Mouse (Mus musculus): ENCODE data around the gene Gsta2. TPM values are rescaled to one million over a fixed set of nuclear protein-coding genes. Genes with fewer than 3 reads are reported as not detected.
A peak's percentile ranks its signal among the peaks of the same experiment; 100 is the strongest.
"Not testable (repeated sequence)": the region's sequence is repeated elsewhere in the genome, so short reads cannot be mapped to it uniquely, and the experiment has no call there.

Gsta2 gene
- total and polyA plus RNA-seq, 3 experiments, result not detected

DNA sequence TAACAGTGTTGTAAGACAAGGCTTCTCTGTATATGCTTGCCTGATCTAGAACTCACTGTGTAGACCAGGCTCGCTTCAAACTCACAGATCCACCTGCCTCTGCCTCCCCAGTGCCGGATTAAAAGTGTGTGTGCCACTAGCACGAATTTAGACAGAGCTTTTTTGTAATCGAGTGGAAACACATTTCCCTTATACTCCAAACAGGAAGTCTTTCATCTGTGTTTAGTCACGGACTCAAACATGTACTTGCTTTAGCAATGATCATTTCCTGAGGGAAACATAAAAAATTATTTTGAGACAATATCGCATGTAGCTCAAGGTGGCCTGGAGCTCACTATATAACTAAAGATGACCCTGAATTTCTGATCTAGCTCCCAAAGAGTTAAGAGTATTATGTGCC, 7.8 kb upstream of the Gsta2 start:
- no peak for TF ChIP-seq TAL1 (conservative IDR thresholded peaks at IDR 0.05; ENCODE audit: low read depth, low read length)
- no peak for TF ChIP-seq GATA2 (IDR thresholded peaks at IDR 0.05; ENCODE audit: borderline replicate concordance, low read depth, low read length)
- no peak for TF ChIP-seq CTCF (IDR thresholded peaks at IDR 0.05; ENCODE audit: low read depth, low read length)
- TF ChIP-seq GATA1 (IDR thresholded peaks at IDR 0.05; ENCODE audit: borderline replicate concordance, low read length), result no peak
- no peak for TF ChIP-seq POLR2AphosphoS5 (IDR thresholded peaks at IDR 0.05; ENCODE audit: insufficient replicate concordance, low read depth, low read length)
- Histone ChIP-seq H3K27me3 (ENCODE audit: insufficient read depth, low read length) (peaks cover 3% of the 10 kb centered on the region; the same call in 1 of the 2 replicates), H3K9me3 (replicated peaks) (no peaks in the 10 kb centered on the region), H3K36me3 (replicated peaks) (no peaks in the 10 kb centered on the region), H3K4me3 (ENCODE audit: low read depth, low read length) (no peak overlapping the region), H3K4me1 (ENCODE audit: insufficient read depth, low read depth, low read length) (no peaks in the 10 kb centered on the region)
- DNase-seq (ENCODE audit: low spot score) (no peak), ATAC-seq (ENCODE audit: extremely low read depth, insufficient number of reproducible peaks, low FRiP score, poor library complexity, severe bottlenecking) (no peak)

DNA sequence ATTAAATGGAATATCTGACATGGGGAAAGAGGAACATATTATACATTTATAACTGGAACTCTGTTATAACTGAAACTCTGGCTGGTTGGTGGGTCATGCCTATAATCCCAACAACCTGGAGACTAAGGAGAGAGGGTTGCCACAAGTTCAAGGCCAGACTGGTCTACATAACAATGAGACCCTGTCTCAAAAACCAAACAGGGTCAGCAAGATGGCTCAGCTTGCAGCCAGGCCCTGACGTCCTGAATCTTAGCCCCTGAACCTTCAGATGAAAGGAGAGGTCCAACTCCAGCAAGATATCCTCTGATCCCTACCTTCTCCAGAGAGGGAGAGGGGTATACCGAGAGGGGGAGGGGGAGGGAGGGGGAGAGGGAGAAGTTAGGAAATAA, 4.9 kb upstream of the Gsta2 start:
- TF ChIP-seq GATA2 (IDR thresholded peaks at IDR 0.05; ENCODE audit: borderline replicate concordance, low read depth, low read length) (no peak), GATA1 (IDR thresholded peaks at IDR 0.05; ENCODE audit: borderline replicate concordance, low read length) (no peak), TAL1 (conservative IDR thresholded peaks at IDR 0.05; ENCODE audit: low read depth, low read length) (no peak), POLR2AphosphoS5 (IDR thresholded peaks at IDR 0.05; ENCODE audit: insufficient replicate concordance, low read depth, low read length) (no peak), CTCF (IDR thresholded peaks at IDR 0.05; ENCODE audit: low read depth, low read length) (no peak)
- H3K36me3 ChIP-seq (replicated peaks), result no peaks in the 10 kb centered on the region
- ATAC-seq (ENCODE audit: extremely low read depth, insufficient number of reproducible peaks, low FRiP score, poor library complexity, severe bottlenecking) (no peak), DNase-seq (ENCODE audit: low spot score) (no peak)
- H3K4me3 ChIP-seq (ENCODE audit: low read depth, low read length), result no peak overlapping the region
- H3K4me1 ChIP-seq (ENCODE audit: insufficient read depth, low read depth, low read length), result no peaks in the 10 kb centered on the region
- peaks cover 3% of the 10 kb centered on the region; the same call in 1 of the 2 replicates for H3K27me3 ChIP-seq (ENCODE audit: insufficient read depth, low read length)
- no peaks in the 10 kb centered on the region for H3K9me3 ChIP-seq (replicated peaks)

DNA sequence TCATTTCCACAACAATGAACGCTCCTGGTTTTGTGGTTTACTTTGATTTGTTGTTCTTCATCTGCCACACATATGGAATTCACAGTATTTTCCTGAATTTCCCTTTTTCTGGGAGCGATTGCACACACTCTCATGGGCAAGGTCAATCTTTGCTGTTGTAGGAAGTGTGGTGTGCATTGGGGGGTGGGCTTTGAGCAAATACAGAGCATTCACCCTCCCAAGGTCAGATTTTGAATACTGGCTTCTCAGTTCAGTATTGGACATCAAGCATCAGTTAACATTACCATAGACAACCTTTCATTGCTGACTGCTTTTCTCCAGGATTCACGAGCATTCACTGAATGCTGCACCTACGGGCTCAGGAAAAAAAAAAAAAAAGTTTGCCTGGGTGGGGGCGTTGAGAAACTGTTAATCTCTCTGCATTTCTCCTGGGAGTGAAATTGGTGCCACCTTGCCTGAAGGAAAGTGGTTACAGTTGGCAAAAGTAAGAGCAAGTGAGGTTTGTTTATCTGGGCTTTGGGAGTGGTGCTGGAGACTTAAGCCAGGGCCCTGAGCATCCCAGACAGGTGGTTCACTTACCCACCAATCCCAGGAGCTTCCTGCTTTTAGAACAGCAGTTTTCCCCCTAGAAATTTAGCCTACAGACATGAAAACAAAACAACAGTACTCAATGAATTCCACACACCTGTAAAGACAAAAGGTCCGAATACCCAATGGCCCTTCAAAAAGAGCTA, 4.3 kb upstream of the Gsta2 start:
- H3K4me1 ChIP-seq (ENCODE audit: insufficient read depth, low read depth, low read length), result no peaks in the 10 kb centered on the region
- ATAC-seq (ENCODE audit: extremely low read depth, insufficient number of reproducible peaks, low FRiP score, poor library complexity, severe bottlenecking), result no peak

DNA sequence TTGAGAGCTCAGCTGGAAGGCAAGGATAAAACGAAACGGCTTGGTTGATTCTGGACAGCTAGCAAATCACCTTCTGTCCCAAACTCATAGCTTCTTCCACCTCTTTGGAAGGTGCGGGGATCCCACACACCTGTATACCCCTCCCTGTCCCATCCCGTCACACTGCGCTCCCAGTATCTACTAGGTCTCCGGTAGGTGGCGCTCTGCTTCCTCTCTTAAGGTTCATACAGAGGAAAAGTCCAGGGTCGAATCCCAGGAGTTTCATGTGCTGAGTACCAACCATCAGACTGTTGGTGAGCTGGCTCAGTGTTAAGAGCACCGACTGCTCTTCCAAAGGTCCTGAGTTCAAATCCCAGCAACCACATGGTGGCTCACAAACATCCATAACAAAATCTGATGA, 2.5 kb upstream of the Gsta2 start:
- Histone ChIP-seq H3K4me1 (ENCODE audit: insufficient read depth, low read depth, low read length) (no peaks in the 10 kb centered on the region), H3K4me3 (ENCODE audit: low read depth, low read length) (no peak overlapping the region), H3K36me3 (replicated peaks) (no peaks in the 10 kb centered on the region), H3K9me3 (replicated peaks) (no peaks in the 10 kb centered on the region), H3K27me3 (ENCODE audit: insufficient read depth, low read length) (0 out of 2 replicates have a peak, but pooled peaks cover 4% of the 10 kb centered on the region)
- DNase-seq (ENCODE audit: low spot score) (peak; percentile 20), ATAC-seq (ENCODE audit: extremely low read depth, insufficient number of reproducible peaks, low FRiP score, poor library complexity, severe bottlenecking) (no peak)
- TF ChIP-seq CTCF (IDR thresholded peaks at IDR 0.05; ENCODE audit: low read depth, low read length) (peak; percentile 65), GATA1 (IDR thresholded peaks at IDR 0.05; ENCODE audit: borderline replicate concordance, low read length) (no peak)

More for the DNA sequence above, 4.3 kb upstream of the Gsta2 start:
- no peak for DNase-seq (ENCODE audit: low spot score)
- Histone ChIP-seq H3K27me3 (ENCODE audit: insufficient read depth, low read length) (peaks cover 2% of the 10 kb centered on the region; the same call in 1 of the 2 replicates), H3K4me3 (ENCODE audit: low read depth, low read length) (no peak overlapping the region), H3K36me3 (replicated peaks) (no peaks in the 10 kb centered on the region), H3K9me3 (replicated peaks) (no peaks in the 10 kb centered on the region)
- TF ChIP-seq GATA1 (IDR thresholded peaks at IDR 0.05; ENCODE audit: borderline replicate concordance, low read length) (no peak), GATA2 (IDR thresholded peaks at IDR 0.05; ENCODE audit: borderline replicate concordance, low read depth, low read length) (no peak), CTCF (IDR thresholded peaks at IDR 0.05; ENCODE audit: low read depth, low read length) (no peak), POLR2AphosphoS5 (IDR thresholded peaks at IDR 0.05; ENCODE audit: insufficient replicate concordance, low read depth, low read length) (no peak), TAL1 (conservative IDR thresholded peaks at IDR 0.05; ENCODE audit: low read depth, low read length) (no peak)

DNA sequence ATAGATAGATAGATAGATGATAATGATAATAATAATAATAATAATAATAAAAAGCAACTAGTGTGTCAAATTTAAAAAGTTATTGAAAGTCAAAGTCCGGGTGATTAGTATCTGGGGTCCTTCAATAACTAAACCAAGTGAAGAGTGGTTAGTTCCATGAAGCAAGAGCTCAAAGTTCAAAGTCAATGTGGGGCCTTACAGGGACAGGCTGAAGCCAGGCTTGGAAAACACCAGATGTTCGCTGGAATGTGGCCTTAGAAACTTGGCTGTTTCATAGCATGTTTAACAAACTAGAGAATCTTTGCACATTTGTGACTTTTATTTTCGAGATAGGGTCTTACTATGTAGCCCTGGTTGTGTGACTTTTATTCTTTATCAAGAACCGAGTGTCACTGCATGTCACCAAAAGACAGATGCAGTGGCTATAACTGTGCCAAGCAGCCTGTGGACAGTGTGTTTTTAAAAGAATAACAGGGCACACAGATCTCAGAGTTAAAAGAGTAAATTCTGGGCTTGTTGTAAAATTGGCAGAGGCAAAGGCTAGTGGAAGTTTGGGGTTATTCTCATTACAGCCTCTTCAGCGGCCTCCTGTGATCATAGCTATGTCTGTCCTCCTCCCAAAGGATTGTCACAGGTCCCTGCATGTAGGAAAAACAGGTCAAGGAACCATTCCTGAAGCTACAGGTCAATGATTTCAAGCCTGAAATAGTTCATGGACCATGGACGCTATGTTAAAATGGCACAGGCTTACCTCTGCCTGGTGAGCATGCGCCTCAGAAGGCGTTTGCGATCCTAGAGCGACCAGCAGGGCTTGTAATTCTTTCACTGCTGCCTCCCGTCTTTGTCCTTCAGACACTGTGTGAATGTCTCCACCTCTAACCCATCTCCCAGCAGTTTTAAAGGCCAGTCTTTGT, 666 bp downstream of the Gsta2 start:
- no peak for DNase-seq (ENCODE audit: low spot score)
- no peak overlapping the region for H3K4me3 ChIP-seq (ENCODE audit: low read depth, low read length)
- H3K9me3 ChIP-seq (replicated peaks), result no peaks in the 10 kb centered on the region
- H3K36me3 ChIP-seq (replicated peaks), result no peaks in the 10 kb centered on the region
- no peak for TF ChIP-seq TAL1 (conservative IDR thresholded peaks at IDR 0.05; ENCODE audit: low read depth, low read length)
- 0 out of 2 replicates have a peak, but pooled peaks cover 6% of the 10 kb centered on the region for H3K27me3 ChIP-seq (ENCODE audit: insufficient read depth, low read length)
- no peaks in the 10 kb centered on the region for H3K4me1 ChIP-seq (ENCODE audit: insufficient read depth, low read depth, low read length)
- ATAC-seq (ENCODE audit: extremely low read depth, insufficient number of reproducible peaks, low FRiP score, poor library complexity, severe bottlenecking), result no peak

DNA sequence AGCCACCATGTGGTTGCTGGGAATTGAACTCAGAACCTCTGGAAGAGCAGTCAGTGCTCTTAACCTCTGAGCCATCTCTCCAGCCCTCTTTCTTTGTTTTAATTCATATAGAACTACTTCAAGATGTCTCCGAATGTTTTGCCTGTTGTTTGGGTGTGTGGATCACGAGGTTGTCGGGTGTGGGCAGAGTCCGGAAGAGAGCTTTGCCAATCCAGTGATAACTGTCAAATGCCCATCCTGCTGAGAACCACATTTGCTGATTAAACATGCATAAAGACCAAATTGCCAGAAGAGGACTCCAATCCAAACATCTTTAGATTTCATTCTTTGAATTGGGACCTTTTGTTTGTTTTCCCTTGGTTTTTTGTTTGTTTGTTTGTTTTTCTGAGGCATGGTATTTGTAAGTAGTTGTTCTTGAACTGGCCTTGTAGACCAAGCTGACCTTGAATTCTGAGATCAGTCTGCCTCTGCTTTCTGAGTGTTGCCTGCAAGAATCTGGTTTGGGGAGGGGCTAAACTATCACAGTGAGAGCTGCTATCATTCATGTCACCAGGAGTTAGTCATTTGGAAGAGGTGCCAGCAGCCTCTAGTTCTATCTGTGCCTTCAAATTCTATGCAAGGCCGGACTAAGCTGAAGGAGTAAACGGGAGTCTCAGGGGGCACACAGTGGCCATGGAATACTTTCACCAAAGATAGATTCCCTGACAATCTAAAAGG, 3.9 kb downstream of the Gsta2 start:
- Histone ChIP-seq H3K36me3 (replicated peaks) (no peaks in the 10 kb centered on the region), H3K27me3 (ENCODE audit: insufficient read depth, low read length) (peaks cover 11% of the 10 kb centered on the region), H3K9me3 (replicated peaks) (no peaks in the 10 kb centered on the region), H3K4me3 (ENCODE audit: low read depth, low read length) (no peak overlapping the region), H3K4me1 (ENCODE audit: insufficient read depth, low read depth, low read length) (no peaks in the 10 kb centered on the region)
- TF ChIP-seq GATA1 (IDR thresholded peaks at IDR 0.05; ENCODE audit: borderline replicate concordance, low read length), result no peak
- no peak for TF ChIP-seq GATA2 (IDR thresholded peaks at IDR 0.05; ENCODE audit: borderline replicate concordance, low read depth, low read length)
- TF ChIP-seq TAL1 (conservative IDR thresholded peaks at IDR 0.05; ENCODE audit: low read depth, low read length), result no peak
- DNase-seq (ENCODE audit: low spot score) (no peak), ATAC-seq (ENCODE audit: extremely low read depth, insufficient number of reproducible peaks, low FRiP score, poor library complexity, severe bottlenecking) (no peak)

DNA sequence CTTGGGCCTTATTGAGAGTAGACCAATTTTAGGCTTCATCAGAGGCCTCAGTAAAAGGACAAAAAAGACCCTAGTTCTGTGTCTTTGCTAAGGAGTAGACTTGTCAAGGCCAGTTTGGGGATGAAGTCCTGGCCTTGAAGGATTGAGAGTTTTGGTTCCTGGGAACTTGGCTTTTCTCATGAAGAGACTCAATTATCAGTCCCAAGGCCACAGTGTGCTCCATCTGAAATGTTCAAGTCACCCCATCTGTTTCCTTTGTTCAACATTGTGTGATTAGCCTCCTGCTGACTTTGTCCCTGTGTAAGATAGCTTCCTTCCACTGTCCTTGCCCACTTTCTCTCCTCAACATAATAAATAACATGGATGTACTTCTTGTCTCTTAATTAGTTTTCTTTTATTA, 5.6 kb downstream of the Gsta2 start:
- not testable (repeated sequence) for H3K4me1 ChIP-seq (ENCODE audit: insufficient read depth, low read depth, low read length); DNase-seq (ENCODE audit: low spot score); H3K4me3 ChIP-seq (ENCODE audit: low read depth, low read length); H3K36me3 ChIP-seq (replicated peaks); H3K9me3 ChIP-seq (replicated peaks); ATAC-seq (ENCODE audit: extremely low read depth, insufficient number of reproducible peaks, low FRiP score, poor library complexity, severe bottlenecking)
- peaks cover 11% of the 10 kb centered on the region for H3K27me3 ChIP-seq (ENCODE audit: insufficient read depth, low read length)

DNA sequence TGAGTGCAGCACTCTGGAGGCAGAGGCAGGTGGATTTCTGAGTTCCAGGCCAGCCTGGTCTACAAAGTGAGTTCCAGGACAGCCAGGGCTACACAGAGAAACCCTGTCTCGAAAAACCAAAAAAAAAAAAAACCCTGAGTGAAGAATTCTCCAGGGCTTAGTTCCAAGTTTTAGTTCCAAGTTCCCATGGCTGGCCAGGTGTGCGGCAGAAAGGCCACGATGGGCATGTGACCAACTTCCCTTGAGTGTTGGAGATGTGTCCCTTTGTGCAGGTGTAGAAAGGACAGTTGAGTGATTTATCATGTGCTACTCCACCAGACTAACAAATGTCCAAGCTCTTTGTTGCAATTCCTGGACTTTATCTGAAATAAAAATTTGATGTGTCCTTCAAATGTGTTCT, 6.4 kb downstream of the Gsta2 start:
- H3K9me3 ChIP-seq (replicated peaks); H3K4me1 ChIP-seq (ENCODE audit: insufficient read depth, low read depth, low read length); H3K4me3 ChIP-seq (ENCODE audit: low read depth, low read length); DNase-seq (ENCODE audit: low spot score); ATAC-seq (ENCODE audit: extremely low read depth, insufficient number of reproducible peaks, low FRiP score, poor library complexity, severe bottlenecking); H3K36me3 ChIP-seq (replicated peaks): not testable (repeated sequence)
- peaks cover 11% of the 10 kb centered on the region for H3K27me3 ChIP-seq (ENCODE audit: insufficient read depth, low read length)
